Mouse (Mus musculus): ENCODE data around the gene Cox19.

DNA sequence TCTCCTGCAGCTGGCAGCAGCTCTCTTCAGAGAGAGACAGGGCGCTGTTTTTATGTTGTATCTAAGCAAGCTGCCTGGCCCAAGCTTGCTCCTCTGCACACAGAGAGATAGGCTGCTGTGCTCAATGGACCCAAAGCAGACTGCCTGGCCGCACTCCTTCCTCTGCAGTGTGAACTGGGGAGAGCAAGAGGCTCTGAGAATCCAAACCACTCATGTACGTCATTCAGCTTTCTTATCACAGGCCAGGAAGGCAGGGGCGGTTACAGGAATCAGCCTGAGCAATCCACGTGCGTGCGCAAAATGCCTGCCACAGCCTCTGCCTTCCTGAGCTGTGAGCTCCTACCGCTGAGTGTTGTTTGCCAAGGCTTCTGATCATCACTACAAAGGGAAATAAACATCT is 31.5 kb upstream of the Cox19 start:
- TF ChIP-seq CTCF (IDR thresholded peaks at IDR 0.05; ENCODE audit: low read depth, low read length) (no peak), EP300 (IDR thresholded peaks at IDR 0.05; ENCODE audit: insufficient read depth, low read depth, low read length) (no peak), POLR2A (IDR thresholded peaks at IDR 0.05; ENCODE audit: insufficient read depth, low read length) (no peak)
